Mouse (Mus musculus): ENCODE measurements around the gene Arsb. TPM values are rescaled to one million over a fixed set of nuclear protein-coding genes. Genes with fewer than 3 reads are reported as not detected.

Gene Arsb
- polyA plus RNA-seq, 1 experiment = 9.2 TPM

DNA sequence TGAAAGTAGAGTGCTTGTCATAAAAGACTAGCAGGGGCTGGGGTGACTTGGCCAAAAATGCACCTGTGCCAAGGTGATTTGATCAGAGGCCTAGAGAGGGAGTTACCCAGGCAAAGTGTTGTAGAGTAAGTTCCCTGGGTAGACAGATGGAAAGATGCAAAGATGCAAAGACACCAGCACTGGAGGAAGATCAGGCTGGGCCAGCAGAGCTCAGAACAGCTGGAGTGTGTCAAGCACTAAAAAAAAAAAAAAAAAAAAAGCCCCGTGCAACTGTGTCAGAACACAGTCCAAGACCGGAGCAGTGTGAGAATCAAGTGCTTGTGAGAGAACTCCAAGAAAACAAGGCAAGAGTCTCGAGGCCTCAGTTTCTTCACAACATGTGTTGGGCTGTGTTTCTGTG lies 148.1 kb downstream of the Arsb start:
- no peaks in the 10 kb centered on the region for H3K27me3 ChIP-seq (ENCODE audit: control insufficient read depth, insufficient read depth, insufficient read length)
- H3K79me2 ChIP-seq (ENCODE audit: control insufficient read depth, insufficient read depth) = no peaks in the 10 kb centered on the region
- H3K4me3 ChIP-seq (ENCODE audit: insufficient read depth, poor library complexity, severe bottlenecking) = no peak overlapping the region
- H3K36me3 ChIP-seq (ENCODE audit: control insufficient read depth, insufficient read depth) = no peaks in the 10 kb centered on the region
- TF ChIP-seq CTCF (IDR thresholded peaks at IDR 0.05; ENCODE audit: control insufficient read depth, insufficient read depth, insufficient read length) (no peak), MAX (IDR thresholded peaks at IDR 0.05) (no peak), MYOD1 (IDR thresholded peaks at IDR 0.05; ENCODE audit: control insufficient read depth, insufficient read length, low read depth) (no peak), MYOG (IDR thresholded peaks at IDR 0.05; ENCODE audit: control insufficient read depth, extremely low read depth, insufficient read length) (no peak), FOSL1 (IDR thresholded peaks at IDR 0.05; ENCODE audit: insufficient read depth, low read length, poor library complexity, severe bottlenecking) (no peak), USF1 (IDR thresholded peaks at IDR 0.05; ENCODE audit: low read depth) (no peak), CEBPB (IDR thresholded peaks at IDR 0.05; ENCODE audit: low read depth) (no peak)
- H3K79me3 ChIP-seq (ENCODE audit: low read depth) = no peaks in the 10 kb centered on the region
- H3ac ChIP-seq (ENCODE audit: control insufficient read depth, insufficient read length, low read depth) = no peak overlapping the region

DNA sequence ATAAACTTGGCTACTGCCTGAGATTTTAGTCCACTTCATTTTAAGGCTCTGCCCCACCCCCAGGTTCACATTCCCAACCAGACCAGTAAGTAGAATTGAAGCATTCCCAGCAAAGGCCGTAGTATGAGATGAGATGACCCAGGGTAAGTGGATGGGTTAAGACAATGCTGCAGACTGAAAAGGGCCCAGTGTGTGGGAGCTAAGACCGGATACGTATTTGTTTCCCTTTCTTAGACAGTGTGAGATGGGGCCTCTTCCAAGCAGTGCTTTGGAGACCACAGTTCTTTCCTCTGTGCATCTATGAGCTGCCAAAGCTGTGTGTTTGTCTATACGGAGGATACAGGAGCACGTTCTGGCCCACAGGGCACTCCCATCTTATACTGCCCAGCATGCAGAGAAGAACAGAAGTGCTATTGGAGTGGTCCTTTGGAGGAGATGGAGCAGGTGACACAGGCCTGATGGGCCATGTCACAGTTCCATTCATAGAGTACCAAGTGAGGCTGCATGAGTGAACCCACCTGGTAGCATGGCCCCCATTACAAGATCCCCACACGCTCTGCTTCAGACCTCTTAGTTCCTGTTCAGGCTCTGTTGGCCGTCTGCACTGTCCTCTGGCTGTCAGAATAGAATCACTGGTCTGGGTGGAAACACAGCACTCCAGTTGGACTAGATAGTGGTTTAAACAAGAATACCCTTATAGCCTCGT lies 148.8 kb downstream of the Arsb start:
- H3K27me3 ChIP-seq (ENCODE audit: control insufficient read depth, insufficient read depth, insufficient read length) = no peaks in the 10 kb centered on the region
- H3K79me3 ChIP-seq (ENCODE audit: low read depth) = no peaks in the 10 kb centered on the region
- no peak overlapping the region for H3ac ChIP-seq (ENCODE audit: control insufficient read depth, insufficient read length, low read depth)
- TF ChIP-seq CTCF (IDR thresholded peaks at IDR 0.05; ENCODE audit: control insufficient read depth, insufficient read depth, insufficient read length) (no peak), MAX (IDR thresholded peaks at IDR 0.05) (no peak), CEBPB (IDR thresholded peaks at IDR 0.05; ENCODE audit: low read depth) (no peak), MYOD1 (IDR thresholded peaks at IDR 0.05; ENCODE audit: control insufficient read depth, insufficient read length, low read depth) (no peak), USF1 (IDR thresholded peaks at IDR 0.05; ENCODE audit: low read depth) (no peak), FOSL1 (IDR thresholded peaks at IDR 0.05; ENCODE audit: insufficient read depth, low read length, poor library complexity, severe bottlenecking) (no peak), MYOG (IDR thresholded peaks at IDR 0.05; ENCODE audit: control insufficient read depth, extremely low read depth, insufficient read length) (no peak)
- no peak overlapping the region for H3K4me3 ChIP-seq (ENCODE audit: insufficient read depth, poor library complexity, severe bottlenecking)
- H3K36me3 ChIP-seq (ENCODE audit: control insufficient read depth, insufficient read depth) = no peaks in the 10 kb centered on the region
- H3K79me2 ChIP-seq (ENCODE audit: control insufficient read depth, insufficient read depth) = no peaks in the 10 kb centered on the region

DNA sequence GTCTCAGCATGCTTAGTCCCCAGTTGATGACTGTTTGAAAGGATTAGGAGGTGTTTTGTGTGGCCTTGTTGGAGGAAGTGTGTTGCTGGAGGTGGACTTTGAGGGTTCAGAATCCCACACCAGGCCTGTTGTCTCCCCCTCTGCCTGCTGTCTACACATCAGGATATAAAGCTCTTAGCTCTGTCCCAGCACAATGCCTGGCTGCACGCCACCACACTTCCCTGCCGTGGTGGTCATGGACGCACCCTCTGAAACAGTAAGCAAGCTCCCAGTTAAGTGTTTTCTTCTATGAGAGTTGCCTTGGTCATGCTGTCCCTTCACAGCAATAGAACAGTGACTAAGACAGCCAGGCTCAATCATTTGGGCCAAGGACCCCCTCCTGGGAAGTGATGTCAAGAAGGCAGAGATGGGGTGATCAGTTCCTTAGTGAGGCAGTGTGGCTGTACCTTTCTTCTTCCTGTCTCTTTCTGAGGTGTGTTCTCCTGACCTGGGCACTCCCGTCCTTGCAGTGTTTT lies 149.4 kb downstream of the Arsb start:
- H3K79me2 ChIP-seq (ENCODE audit: control insufficient read depth, insufficient read depth) = no peaks in the 10 kb centered on the region
- no peaks in the 10 kb centered on the region for H3K27me3 ChIP-seq (ENCODE audit: control insufficient read depth, insufficient read depth, insufficient read length)
- no peak overlapping the region for H3K4me3 ChIP-seq (ENCODE audit: insufficient read depth, poor library complexity, severe bottlenecking)
- no peaks in the 10 kb centered on the region for H3K36me3 ChIP-seq (ENCODE audit: control insufficient read depth, insufficient read depth)
- H3K79me3 ChIP-seq (ENCODE audit: low read depth) = no peaks in the 10 kb centered on the region
- TF ChIP-seq CEBPB (IDR thresholded peaks at IDR 0.05; ENCODE audit: low read depth) (no peak), MAX (IDR thresholded peaks at IDR 0.05) (no peak), FOSL1 (IDR thresholded peaks at IDR 0.05; ENCODE audit: insufficient read depth, low read length, poor library complexity, severe bottlenecking) (no peak), USF1 (IDR thresholded peaks at IDR 0.05; ENCODE audit: low read depth) (no peak), MYOD1 (IDR thresholded peaks at IDR 0.05; ENCODE audit: control insufficient read depth, insufficient read length, low read depth) (no peak), CTCF (IDR thresholded peaks at IDR 0.05; ENCODE audit: control insufficient read depth, insufficient read depth, insufficient read length) (no peak), MYOG (IDR thresholded peaks at IDR 0.05; ENCODE audit: control insufficient read depth, extremely low read depth, insufficient read length) (no peak)
- no peak overlapping the region for H3ac ChIP-seq (ENCODE audit: control insufficient read depth, insufficient read length, low read depth)

DNA sequence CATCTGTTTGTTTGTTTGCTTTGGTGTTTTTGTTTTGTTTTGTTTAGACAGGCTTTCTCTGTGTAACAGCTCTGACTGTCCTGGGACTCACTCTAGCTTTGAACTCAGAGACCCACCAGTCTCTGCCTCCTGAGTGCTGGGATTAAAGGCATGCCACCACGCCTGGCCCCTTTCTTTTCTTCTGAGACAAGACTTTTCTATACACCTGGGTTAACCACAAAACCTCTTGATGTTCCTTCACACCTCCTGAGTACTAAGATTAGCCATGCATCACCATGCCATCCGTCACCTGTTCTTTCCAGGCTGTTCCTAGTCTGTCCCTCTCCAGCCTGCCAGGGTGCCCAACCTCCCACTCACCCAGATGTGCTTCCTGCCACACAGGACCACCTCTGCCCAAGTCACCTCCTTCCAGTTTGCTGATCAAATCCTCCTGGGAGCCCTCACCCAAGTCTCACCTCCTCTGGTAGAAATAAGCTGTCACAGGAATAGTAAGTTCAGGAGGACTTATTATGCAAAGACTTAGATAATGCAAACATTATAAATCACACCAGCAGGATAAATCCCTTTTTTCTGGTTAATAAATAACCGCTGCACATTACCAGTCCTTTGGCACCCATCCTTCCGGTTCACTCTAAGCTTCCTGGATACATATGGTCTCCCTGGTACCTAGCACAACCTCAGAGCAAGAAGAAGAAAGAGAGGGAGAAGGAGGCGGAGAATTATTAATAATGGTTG lies 150.6 kb downstream of the Arsb start:
- Histone ChIP-seq H3K4me3 (ENCODE audit: insufficient read depth, poor library complexity, severe bottlenecking) (no peak overlapping the region), H3K79me3 (ENCODE audit: low read depth) (no peaks in the 10 kb centered on the region), H3ac (ENCODE audit: control insufficient read depth, insufficient read length, low read depth) (no peak overlapping the region), H3K79me2 (ENCODE audit: control insufficient read depth, insufficient read depth) (no peaks in the 10 kb centered on the region), H3K27me3 (ENCODE audit: control insufficient read depth, insufficient read depth, insufficient read length) (no peaks in the 10 kb centered on the region), H3K36me3 (ENCODE audit: control insufficient read depth, insufficient read depth) (no peaks in the 10 kb centered on the region)
- TF ChIP-seq USF1 (IDR thresholded peaks at IDR 0.05; ENCODE audit: low read depth) (no peak), FOSL1 (IDR thresholded peaks at IDR 0.05; ENCODE audit: insufficient read depth, low read length, poor library complexity, severe bottlenecking) (no peak), MAX (IDR thresholded peaks at IDR 0.05) (no peak), CTCF (IDR thresholded peaks at IDR 0.05; ENCODE audit: control insufficient read depth, insufficient read depth, insufficient read length) (no peak), MYOG (IDR thresholded peaks at IDR 0.05; ENCODE audit: control insufficient read depth, extremely low read depth, insufficient read length) (no peak), MYOD1 (IDR thresholded peaks at IDR 0.05; ENCODE audit: control insufficient read depth, insufficient read length, low read depth) (no peak), CEBPB (IDR thresholded peaks at IDR 0.05; ENCODE audit: low read depth) (no peak)

DNA sequence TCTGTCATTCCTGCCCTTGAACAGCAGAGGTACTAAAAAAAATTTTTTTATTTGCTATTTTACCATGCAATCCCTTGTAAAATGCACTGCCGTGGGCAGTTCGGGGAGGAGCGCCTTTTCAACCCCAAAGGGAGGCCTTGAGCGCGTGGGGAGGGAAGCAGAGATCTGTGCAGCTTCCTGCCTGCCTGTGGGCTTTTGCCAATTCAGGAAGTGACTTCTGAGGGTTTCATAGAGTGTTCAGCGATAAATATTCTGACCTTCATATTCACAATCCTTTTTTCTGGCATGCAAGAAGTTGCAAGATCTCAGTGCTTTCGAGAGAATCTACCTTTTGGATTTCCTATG lies 151.1 kb downstream of the Arsb start:
- no peaks in the 10 kb centered on the region for H3K36me3 ChIP-seq (ENCODE audit: control insufficient read depth, insufficient read depth)
- H3K79me3 ChIP-seq (ENCODE audit: low read depth) = no peaks in the 10 kb centered on the region
- no peaks in the 10 kb centered on the region for H3K79me2 ChIP-seq (ENCODE audit: control insufficient read depth, insufficient read depth)
- H3K4me3 ChIP-seq (ENCODE audit: insufficient read depth, poor library complexity, severe bottlenecking) = no peak overlapping the region
- TF ChIP-seq MYOD1 (IDR thresholded peaks at IDR 0.05; ENCODE audit: control insufficient read depth, insufficient read length, low read depth) = no peak
- TF ChIP-seq MYOG (IDR thresholded peaks at IDR 0.05; ENCODE audit: control insufficient read depth, extremely low read depth, insufficient read length) = no peak
- TF ChIP-seq MAX (IDR thresholded peaks at IDR 0.05) = no peak
- no peak for TF ChIP-seq CTCF (IDR thresholded peaks at IDR 0.05; ENCODE audit: control insufficient read depth, insufficient read depth, insufficient read length)
- no peak for TF ChIP-seq FOSL1 (IDR thresholded peaks at IDR 0.05; ENCODE audit: insufficient read depth, low read length, poor library complexity, severe bottlenecking)
- TF ChIP-seq USF1 (IDR thresholded peaks at IDR 0.05; ENCODE audit: low read depth) = no peak
- TF ChIP-seq CEBPB (IDR thresholded peaks at IDR 0.05; ENCODE audit: low read depth) = no peak
- no peaks in the 10 kb centered on the region for H3K27me3 ChIP-seq (ENCODE audit: control insufficient read depth, insufficient read depth, insufficient read length)
- H3ac ChIP-seq (ENCODE audit: control insufficient read depth, insufficient read length, low read depth) = no peak overlapping the region
